Mouse (Mus musculus): ENCODE measurements around the gene Taf11. TPM values are rescaled to one million over a fixed set of nuclear protein-coding genes. Genes with fewer than 3 reads are reported as not detected.

The Taf11 gene
- 17.6 and 20.5 TPM in 2 replicates for polyA plus RNA-seq (2012; rRNA removed)

DNA sequence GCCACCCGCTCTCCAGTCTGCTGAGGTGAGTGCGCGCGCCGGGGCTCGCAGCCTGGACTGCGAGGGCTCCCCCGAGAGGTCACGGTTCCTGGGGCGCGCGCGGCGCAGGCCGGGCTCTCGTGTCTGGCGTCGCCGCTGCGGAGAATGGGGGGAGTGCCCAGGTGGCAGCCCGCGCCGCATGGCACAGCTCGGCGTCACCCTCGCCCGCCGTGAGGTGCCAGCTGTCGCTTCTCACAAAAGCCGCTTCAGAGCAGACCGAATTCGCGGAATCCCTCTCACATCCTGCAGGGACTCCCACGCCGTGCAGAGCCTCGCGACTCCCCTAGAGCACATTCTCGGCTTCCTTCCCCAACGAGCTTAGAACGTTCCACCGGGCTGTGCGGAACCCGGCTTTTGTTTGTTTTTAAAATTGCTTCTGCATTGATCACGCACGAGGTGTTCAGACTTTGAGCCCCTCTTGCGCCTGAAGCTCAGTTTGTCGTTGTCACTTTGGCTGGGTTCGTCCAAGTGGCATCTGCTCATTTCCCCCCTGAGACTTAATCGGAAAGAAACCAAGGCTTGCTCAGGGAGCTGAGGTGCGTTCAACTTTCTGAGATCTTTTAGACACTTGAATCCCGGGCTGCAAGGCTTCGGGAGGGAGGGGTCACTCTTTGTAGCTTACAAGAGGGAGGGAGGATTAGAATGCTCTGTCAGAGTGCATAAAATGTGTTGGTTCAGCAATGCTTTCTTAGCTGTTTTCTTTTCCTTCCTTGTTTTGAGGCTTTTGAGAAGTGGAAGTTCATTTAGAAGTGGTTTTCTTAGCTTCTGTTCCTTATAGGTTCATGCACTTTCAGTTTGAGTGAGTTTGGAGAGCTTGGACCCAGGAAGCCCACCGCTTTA, at the start of gene Taf11:
Taf11 (minus strand) TSS at position 223 of the 879 bp plus-strand sequence.

GRCm38 (mm10) chr17:27908888-27909621, 589 bp downstream of the Taf11 start, which contains the start of gene Anks1:
Gene Anks1 (plus strand): TSS chr17:27909306.

DNA sequence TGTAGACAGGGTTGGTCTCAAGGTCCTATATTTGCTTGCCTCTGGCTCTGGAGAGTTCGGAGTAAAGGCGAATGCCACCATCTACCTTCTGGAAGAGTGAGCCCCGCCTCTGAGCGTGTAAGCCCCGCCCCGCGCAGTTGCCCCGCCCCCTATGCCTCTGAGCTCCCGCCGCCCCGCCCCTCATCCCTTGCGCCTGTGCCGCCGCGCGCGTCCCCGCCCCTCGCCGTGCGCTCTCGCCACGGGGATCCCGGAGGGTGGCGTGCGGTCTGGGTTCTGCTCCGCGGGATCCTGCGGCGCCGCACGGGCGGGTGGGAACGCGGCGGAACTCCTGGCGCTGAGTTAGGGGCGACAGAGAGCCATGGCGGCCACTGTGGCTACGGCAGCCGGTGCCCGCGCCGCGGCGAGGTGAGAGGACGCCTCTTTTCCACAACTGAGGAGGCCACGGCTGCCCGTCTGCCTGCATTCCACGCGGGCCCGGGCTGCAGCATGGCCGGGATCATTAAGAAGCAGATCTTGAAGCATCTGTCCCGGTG, 53.3 kb downstream of the Taf11 start, which contains the start of gene Uhrf1bp1:
Uhrf1bp1 (plus strand) TSS at position 177 of the 533 bp plus-strand sequence.

Other genes with a start within 250 kb of the Taf11 start
- 0.06 TPM in 1 of 2 replicates, not detected in the other for gene Spdef, start 180.9 kb downstream of the Taf11 start, polyA plus RNA-seq (2012; rRNA removed)
- gene D17Wsu92e, start 89.2 kb downstream of the Taf11 start, polyA plus RNA-seq (2012; rRNA removed): 21.2 and 25.3 TPM in 2 replicates
- 87.9 and 89.2 TPM in 2 replicates for gene Snrpc, start 71.7 kb downstream of the Taf11 start, polyA plus RNA-seq (2012; rRNA removed)
- gene Uhrf1bp1, start 53.4 kb downstream of the Taf11 start, polyA plus RNA-seq (2012; rRNA removed): 3.1 and 3.4 TPM in 2 replicates
- gene Anks1, start 538 bp downstream of the Taf11 start, polyA plus RNA-seq (2012; rRNA removed): 4.8 and 5.7 TPM in 2 replicates
- 0.10 and 0.12 TPM in 2 replicates for gene Tcp11, start 170.8 kb upstream of the Taf11 start, polyA plus RNA-seq (2012; rRNA removed)
- 0.23 and 0.34 TPM in 2 replicates for gene Scube3, start 232.3 kb upstream of the Taf11 start, polyA plus RNA-seq (2012; rRNA removed)

Measured in liver, embryonic 14 days (tissue).